Mouse (Mus musculus): ENCODE results near the gene Alpl. TPM values are rescaled to one million over a fixed set of nuclear protein-coding genes. Genes with fewer than 3 reads are reported as not detected.

Alpl gene
- total RNA-seq, 1 experiment from 2014 or later: not detected

DNA sequence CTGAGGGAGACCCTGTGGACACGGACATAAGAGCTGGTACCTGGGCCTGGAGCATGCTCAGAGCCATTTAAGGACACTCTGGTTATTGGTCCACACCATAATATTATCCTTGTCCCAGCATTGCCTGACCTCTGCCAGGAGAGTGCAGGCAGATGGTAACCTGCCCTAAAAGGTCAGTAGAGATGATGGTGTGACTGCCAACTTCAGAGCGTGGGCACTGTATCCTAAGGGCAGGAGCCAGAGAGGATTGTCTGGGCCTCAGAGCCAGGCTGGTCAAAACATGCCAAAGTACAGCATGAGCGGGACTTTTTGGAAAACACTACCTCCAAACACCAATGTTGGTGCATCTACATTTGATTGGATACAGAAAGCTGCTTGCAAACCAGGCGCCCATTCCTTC lies 13.8 kb upstream of the Alpl start:
- ATAC-seq (replicated peaks; ENCODE audit: insufficient number of reproducible peaks, low FRiP score, low TSS enrichment, poor library complexity, severe bottlenecking): no peak

DNA sequence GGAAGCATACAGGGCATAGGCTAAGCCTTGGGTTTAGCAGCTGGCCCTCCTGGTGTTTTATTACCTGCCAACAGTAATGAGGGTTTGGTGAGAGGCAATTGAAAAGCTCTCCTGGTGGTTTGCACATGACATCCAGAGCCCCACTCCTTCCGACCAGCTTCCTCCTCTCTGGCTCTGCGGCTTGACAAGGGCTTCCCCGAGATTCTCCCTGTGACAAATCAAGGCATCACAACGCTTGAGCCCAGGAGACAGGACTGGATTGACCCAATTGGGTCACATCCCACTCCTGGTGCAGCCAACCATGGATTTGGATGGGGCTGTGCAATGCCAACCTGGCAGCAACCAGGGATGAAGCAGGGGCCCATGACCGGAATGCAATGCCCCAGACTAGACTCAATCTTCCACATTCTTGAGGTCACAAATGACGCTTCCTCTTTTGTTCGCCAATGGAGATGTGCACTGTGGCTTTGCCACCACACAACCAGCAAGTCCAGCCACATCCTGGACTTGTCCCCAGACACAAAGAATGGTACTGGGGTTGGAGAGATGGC lies 11.2 kb upstream of the Alpl start:
- peak; percentile 53; the same call in 1 of the 2 replicates for ATAC-seq (replicated peaks; ENCODE audit: insufficient number of reproducible peaks, low FRiP score, low TSS enrichment, poor library complexity, severe bottlenecking)

DNA sequence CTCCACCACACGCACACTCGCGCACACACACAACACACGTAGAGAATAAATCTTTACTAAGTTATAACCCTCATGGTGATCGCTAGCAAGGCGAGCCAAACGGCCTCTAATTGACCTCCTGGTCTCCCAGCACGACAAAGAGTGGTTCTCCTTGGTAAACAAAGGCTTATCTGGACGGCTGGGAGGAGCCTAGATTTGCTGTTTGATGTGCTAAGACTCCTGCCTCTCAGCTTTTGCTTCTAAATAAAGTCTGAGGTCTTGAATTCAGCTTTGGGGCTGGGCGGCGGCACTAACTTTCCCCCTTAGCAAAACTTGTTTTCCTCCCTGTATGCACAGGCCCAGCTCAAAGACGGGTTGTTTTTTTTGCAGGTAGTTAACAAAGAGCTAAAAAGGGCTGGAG lies 5.0 kb upstream of the Alpl start:
- no peak for ATAC-seq (replicated peaks; ENCODE audit: insufficient number of reproducible peaks, low FRiP score, low TSS enrichment, poor library complexity, severe bottlenecking)

DNA sequence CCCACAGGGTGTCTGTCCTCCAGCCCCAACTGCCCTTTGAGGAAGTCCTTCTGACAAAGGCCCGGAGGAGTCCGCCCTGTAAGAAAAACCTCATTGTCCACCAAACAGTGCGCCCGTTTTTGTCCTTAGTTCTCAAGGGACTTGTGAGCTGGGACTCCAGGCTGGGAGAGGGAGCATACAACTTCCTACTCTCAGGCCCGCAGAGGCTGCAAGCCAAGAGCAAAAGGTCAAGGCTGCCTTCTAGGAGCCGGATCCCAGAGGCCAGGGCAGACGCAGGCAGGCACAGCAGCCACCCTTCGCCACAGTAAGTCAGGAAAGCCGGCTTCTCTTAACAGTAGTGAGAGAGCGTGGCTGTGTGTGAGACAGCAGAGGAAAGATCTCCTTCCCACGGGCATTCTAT lies 4.1 kb upstream of the Alpl start:
- no peak for ATAC-seq (replicated peaks; ENCODE audit: insufficient number of reproducible peaks, low FRiP score, low TSS enrichment, poor library complexity, severe bottlenecking)

DNA sequence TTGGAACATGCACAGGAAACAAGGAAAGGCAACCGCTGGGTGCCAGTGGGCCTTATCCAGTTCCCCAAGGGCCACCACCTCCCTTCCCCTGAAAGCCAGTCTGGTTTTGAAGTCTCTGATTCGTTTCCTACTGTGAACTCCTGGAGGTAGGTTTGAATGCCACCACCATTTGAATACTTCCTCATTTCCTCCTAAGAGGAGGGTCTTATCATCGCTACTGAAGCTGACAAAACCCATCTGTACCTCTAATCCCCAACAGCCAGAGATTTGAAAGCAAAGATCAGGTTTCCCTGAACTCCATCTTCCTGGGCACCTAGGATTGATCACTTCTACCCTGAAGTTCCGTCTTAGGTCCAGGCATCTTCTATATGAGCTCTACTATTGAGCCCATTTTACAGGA lies 854 bp upstream of the Alpl start:
- ATAC-seq (replicated peaks; ENCODE audit: insufficient number of reproducible peaks, low FRiP score, low TSS enrichment, poor library complexity, severe bottlenecking): no peak

DNA sequence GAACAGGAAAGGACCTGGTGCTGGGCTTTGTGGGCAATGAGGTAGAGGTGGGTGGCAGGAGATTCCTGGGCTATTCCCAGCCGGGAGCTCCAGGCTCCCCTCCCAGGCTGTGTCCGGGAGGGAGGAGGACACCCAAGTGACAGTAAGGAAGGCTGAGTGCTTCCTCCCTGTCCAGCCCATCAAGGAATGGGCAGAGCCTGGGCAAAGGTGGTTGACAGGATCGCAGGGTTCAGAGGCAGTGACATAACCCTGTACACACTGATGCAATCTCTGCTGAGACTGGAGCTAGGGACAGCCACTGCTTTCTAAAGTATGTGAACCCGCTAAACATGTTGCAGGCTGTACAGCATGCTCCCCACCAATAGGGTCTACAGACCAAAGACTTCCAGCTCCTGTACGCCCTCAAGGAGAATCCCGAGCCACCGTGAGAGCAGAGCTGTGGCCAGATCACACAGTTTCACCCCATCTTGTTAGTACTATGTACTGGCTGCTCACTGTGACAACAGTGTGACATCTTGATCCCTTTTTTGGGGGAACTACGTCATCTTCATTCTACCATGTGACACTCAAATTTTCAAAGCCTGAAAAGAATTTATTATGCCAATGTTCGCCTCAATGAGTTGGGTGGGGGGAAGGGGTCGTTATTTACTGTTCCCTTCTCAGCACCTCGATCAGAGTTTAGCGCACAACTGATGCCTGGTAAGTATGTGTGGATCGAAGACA lies 1.8 kb downstream of the Alpl start:
- no peak for ATAC-seq (replicated peaks; ENCODE audit: insufficient number of reproducible peaks, low FRiP score, low TSS enrichment, poor library complexity, severe bottlenecking)

DNA sequence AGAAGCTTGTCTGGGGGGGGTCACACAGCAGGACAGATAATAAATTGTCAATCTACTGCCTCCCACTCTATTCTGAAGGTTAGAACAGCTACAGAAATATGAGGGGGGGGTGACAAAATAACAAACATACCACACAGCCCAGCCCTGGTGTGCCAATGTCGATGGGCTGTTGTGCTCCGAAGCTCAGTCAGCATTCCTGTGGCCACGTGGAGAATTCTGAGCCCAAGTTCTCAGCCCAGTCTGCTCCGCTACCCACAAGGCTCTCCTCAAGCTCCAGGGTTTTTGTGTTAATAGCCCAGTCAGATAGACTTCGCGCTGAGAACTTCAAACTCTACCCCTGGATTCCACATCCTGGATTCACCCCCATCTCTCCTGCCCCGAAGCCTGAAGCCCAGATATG lies 2.6 kb downstream of the Alpl start:
- ATAC-seq (replicated peaks; ENCODE audit: insufficient number of reproducible peaks, low FRiP score, low TSS enrichment, poor library complexity, severe bottlenecking): no peak

DNA sequence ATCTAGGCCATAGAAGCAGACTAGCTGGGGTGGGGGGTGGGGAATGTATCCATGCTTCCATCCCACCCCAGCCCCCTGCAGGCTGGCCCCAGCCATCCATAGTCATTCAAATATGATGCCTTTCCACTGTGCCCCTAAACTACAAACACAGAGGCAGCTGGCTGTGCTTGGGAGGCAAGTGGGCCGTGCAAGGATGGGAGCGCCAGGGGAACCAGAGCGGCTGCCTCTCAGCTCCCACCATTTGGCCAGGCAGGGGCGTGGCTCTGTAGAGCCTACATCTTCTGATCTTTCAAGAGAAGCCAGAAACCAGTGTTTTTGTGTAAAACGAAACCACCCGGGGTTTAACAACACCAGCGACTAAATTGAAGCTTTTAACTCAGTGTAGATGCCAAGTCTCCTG lies 4.7 kb downstream of the Alpl start:
- ATAC-seq (replicated peaks; ENCODE audit: insufficient number of reproducible peaks, low FRiP score, low TSS enrichment, poor library complexity, severe bottlenecking): no peak

DNA sequence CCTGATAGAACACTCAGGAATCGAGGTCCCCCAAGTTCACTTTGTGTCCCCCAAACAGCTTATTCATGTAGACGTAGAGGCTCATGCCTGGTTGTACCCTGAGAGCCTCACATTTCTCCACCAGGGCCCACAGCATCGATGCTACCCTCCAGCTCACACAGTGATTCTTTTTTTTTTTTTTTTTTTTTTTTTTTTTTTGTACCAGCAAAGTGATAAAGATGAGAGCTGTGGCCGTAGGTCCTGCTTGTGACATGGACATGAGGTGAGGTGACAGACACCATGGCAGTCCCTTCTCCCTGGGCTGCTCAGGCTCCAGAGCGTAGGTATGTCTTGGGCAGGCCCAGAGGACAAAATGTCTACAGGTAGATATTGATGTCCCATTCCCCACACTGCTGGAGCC lies 5.2 kb downstream of the Alpl start:
- ATAC-seq (replicated peaks; ENCODE audit: insufficient number of reproducible peaks, low FRiP score, low TSS enrichment, poor library complexity, severe bottlenecking): no peak

DNA sequence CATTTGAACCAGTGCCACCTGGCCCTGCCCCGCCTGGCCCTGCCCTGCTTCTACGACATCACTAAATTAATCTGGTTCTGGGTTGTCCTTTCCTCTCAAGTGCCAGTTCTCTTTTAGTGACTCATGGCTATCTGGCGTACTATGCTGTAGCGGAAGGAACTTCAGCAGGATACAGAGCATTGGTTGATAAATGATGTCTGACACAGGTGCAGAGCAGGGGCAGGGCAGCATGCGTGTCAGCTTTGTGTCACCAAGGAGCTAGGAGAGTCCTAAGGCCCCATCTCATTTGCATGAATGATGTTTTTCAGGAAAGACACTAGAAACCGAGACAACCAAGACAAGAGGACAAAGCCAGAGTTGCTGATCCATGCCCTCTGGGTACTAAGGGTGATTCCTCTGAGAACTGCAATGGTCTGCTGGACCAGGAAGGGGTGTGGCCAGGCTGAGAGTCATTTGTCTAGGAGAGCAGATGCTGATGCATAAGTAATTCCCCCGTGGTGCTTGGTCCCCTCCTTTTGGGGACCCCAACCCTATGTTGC lies 7.6 kb downstream of the Alpl start:
- no peak for ATAC-seq (replicated peaks; ENCODE audit: insufficient number of reproducible peaks, low FRiP score, low TSS enrichment, poor library complexity, severe bottlenecking)

DNA sequence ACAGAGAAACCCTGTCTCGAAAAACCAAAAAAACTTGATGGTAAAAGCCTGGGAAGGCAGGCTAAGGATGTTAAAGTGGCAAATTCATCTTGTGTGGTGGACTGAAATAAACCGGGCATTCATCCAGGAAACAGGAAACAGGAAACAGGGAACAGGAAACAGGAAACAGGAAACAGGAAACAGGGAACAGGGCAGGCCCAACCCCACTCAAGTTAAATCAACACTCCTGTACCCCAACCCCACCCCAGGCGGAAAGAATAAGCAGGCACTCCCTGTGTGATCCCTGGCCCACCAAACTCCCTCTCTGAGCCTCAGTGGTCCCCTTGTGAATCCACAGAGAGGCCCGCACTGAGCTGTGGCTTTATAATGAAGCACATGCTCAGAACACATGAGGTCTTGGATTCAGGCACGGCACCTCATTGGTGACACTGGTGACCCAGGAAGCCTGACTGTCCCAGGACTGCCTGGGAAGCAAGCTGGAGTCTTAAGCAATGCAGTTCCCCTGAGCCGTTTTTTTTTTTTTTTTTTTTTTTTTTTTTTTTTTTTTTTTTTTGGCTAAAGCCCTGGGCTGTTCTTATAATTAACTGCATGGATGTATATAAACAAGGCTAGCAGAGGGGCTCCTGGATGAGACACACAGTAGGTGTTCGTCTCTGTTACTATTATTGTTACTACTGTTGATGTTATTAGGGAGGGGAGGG lies 8.4 kb downstream of the Alpl start:
- no peak for ATAC-seq (replicated peaks; ENCODE audit: insufficient number of reproducible peaks, low FRiP score, low TSS enrichment, poor library complexity, severe bottlenecking)

DNA sequence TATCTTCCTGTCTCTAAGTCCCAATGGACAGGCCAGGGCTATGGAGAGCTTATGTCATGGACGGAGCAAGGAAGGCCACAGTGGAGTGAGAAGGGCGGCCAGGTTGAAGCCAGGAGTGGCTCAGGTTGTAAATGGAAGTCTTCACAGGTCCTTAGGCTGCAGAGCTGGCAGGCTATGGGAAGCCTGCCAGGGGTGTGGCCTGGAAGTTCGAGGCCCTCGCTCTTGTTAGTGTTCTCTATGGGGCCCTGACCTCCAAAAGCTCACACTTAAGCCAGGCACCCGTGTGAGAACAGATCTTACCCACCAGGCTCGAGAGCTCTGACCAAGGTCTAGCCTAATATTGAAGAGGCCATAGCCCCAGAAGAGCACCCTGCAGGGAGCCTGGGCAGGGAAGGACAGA lies 9.7 kb downstream of the Alpl start:
- no peak for ATAC-seq (replicated peaks; ENCODE audit: insufficient number of reproducible peaks, low FRiP score, low TSS enrichment, poor library complexity, severe bottlenecking)

DNA sequence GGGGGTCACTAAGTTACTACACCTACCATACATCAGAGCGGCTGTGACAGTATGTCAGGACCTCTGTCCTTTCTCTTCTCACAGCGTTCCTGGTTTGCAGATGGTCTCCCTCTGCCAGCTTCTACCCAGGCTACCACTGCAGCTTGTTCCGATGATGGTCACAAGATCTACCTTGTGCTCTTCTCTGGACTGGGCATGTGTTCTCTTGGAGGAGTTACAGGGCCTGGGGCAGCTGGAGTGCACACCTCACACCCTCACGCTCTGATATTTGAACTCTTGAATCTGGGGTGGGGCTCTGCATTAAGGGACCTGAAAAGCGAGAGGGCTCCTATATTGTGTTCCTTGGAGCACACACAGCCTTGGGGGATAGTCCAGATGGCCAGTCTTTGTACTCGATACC lies 10.9 kb downstream of the Alpl start:
- ATAC-seq (replicated peaks; ENCODE audit: insufficient number of reproducible peaks, low FRiP score, low TSS enrichment, poor library complexity, severe bottlenecking): no peak

DNA sequence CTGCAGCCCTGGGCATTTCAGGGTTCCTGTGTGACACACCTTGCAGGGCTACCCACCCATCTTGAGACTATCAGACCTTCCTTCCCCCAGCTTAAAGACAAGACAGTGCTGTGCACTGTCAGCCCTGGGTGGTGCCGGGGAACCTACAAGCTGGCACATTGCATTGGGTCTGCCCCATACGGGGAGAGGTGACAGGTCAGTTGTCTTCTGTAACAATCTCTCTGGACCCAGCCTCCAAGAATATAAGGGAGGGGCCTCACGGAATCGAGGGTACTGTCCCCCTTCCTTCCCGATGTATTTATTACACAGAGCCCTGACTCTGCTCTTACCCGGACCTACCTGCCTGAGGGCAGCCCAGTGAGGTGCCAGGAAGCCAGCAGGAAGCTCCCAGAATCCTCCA lies 11.4 kb downstream of the Alpl start:
- no peak for ATAC-seq (replicated peaks; ENCODE audit: insufficient number of reproducible peaks, low FRiP score, low TSS enrichment, poor library complexity, severe bottlenecking)

DNA sequence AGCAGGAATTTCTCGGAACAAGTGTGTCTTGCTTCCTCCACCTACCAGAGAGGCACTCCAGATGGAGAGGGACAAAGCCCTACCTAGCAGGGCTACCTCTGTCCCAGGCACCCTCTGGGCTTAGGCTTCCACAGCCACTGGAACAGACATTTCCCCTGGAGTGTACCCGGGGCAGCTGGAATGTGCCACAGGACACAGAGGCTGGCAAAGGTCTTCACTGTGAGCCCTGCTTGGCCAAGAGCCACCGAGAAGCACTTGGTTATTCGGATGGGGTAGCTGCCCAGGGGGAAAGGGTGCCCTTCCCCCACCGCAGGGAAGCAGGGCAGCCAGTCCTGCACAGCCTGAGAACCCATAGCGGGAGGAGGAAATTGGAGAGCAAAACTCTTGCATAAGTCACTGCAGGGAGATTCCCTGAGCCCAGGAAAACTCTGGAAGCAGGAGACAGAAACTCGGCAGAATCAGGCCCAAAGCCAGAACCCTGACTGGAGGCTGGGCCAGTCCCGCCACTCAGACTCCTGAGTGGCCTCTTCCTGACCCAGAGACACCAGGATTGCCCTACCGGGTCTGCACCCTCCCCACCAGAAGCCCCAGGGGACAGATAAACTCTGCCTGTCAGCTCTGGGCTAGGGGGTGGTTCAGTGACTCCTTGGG lies 12.5 kb downstream of the Alpl start:
- ATAC-seq (replicated peaks; ENCODE audit: insufficient number of reproducible peaks, low FRiP score, low TSS enrichment, poor library complexity, severe bottlenecking): no peak

DNA sequence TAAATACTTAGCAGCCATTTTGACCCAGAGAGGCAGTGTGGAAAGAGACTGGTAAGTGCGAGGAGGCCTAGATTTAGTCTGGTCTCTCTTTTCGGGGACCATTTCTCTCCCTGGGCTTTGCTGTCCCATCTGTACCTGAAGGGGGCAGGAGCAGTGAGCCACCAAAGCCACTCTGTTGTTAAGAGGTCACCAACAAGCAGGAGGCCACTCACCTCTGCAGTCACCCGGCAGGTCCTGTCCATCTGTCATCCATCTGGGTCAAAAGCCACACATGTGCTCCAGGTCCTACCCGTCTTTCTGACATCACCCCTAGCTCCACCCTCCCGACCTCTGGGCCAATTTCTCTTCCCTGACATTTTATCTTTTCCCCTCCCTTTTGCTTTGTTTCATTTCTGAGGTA lies 14.2 kb downstream of the Alpl start:
- no peak for ATAC-seq (replicated peaks; ENCODE audit: insufficient number of reproducible peaks, low FRiP score, low TSS enrichment, poor library complexity, severe bottlenecking)

DNA sequence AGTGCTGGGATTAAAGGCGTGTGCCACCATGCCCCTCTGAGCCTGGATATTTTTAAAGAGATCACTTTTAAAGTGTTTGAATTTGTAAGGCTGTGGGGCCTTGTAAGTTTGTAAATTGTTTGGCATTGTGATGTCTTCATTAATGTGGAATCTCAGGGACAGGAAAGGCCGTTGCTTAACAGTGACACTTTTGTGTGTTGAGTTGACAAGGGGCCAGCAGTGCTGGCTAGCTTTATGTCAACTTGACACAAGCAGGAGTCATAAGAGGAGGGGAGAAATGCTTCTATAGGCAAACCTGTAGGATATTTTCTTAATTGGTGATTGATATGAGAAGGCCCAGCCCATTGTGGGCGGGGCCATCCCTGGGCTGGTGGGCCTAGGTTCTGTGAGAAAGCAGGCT lies 15.2 kb downstream of the Alpl start:
- ATAC-seq (replicated peaks; ENCODE audit: insufficient number of reproducible peaks, low FRiP score, low TSS enrichment, poor library complexity, severe bottlenecking): no peak

DNA sequence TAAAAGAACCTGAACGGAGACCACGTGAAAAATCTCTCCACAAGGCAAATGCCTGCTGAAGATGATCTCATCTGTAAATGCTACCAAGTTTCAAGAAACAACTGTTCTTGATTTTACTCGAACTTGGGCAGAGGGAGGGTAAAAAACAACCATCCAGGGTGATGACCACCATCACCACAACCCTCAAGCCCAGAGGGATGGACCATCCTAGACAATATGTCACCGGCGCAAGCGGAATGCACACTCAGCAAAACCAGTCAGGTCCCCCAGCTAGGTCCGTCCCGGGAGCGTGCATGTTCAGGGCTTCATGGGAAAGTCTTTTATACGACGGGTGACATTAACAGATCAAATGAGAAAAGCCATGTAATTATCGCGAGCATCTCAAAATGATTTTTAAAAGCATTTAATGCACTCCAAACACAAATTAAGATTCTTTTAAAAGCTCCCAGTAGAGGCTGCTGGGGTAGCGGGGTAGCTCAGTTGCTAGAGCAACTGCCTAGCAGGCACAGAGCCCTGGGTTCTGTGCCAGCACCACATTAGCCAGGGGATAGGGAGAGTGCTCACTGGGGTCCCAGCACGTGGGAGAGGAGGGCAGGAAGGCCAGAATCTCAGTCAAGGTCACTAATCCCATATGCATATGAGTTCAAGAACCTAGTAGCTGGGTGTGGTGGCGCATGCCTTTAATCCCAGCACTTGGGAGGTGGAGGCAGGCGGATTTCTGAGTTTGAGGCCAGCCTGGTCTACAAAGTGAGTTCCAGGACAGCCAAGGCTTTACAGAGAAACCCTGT lies 17.6 kb downstream of the Alpl start:
- ATAC-seq (replicated peaks; ENCODE audit: insufficient number of reproducible peaks, low FRiP score, low TSS enrichment, poor library complexity, severe bottlenecking): no peak

DNA sequence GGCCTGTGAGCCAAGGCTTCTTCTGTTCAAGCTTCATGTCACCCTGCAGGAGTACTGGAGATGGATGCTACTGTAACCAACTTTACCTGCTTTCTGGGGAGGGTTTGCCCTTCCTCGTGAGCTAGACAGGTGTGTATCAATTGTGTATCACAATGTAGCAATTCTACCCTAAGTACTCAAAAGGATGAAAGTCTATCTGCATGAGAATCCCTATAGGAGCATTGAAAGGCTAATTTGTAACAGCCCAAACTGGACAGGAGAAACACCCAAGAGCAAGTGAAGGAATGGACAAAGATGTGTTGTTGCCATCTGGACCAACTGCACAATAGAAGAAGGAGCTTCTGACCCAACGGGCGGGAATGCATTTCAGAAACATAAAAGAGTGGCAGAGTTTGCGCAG lies 18.3 kb downstream of the Alpl start:
- no peak for ATAC-seq (replicated peaks; ENCODE audit: insufficient number of reproducible peaks, low FRiP score, low TSS enrichment, poor library complexity, severe bottlenecking)
